Mouse (Mus musculus): ENCODE measurements around the gene Olfr764-ps1. TPM values are rescaled to one million over a fixed set of nuclear protein-coding genes. Genes with fewer than 3 reads are reported as not detected.

The Olfr764-ps1 gene
- polyA plus RNA-seq (2015; fragmentation: Illumina TruSeq; extraction: RNeasy Lipid Tissue Mini Kit (QIAGEN cat#74804); ENCODE audit: insufficient read depth, low replicate concordance), result not detected

DNA sequence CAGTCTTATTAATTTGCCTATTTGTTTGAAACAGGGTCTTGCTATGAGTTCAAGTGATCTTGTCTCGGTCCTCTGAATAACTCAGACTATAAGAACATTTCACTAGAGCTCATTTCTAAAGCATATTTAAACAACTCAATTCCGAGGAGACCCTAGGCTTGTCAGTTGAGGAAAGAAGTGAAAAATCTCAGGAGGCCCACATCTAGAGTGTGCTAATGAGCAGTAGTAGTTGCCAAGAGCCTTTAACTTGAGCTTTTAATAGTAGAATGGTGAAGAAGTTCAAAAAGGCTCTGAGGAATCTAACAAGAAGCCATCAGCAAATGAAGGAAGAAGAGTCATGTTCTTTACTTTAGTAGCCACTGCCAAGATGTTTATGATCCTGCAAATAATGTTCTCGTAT, at the start of gene Olfr764-ps1:
Gene Olfr764-ps1, minus strand, starts transcription at position 101 of the 400 bp plus-strand sequence.

DNA sequence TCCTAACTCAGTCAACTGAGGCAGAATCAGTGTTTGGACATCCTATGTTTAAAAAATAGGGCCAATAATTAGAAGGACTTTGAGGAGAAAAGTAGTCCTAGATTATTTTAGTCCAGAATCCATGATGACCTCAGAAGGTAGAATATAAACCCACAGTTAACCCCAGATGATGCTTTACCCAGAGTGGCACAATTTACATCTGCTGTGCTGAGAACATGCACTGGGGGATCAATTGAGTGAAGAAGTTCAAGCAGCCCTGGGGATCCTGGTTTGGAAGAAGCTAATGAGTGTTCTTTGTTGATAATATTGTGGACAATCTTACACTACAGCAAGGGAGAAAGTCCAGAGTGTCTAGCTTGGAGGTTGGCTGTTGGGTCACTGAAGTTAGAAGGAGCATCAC, 43.1 kb upstream of the Olfr764-ps1 start, which contains the start of gene Olfr767:
Gene Olfr767, minus strand, starts transcription at position 101 of the 400 bp plus-strand sequence.

DNA sequence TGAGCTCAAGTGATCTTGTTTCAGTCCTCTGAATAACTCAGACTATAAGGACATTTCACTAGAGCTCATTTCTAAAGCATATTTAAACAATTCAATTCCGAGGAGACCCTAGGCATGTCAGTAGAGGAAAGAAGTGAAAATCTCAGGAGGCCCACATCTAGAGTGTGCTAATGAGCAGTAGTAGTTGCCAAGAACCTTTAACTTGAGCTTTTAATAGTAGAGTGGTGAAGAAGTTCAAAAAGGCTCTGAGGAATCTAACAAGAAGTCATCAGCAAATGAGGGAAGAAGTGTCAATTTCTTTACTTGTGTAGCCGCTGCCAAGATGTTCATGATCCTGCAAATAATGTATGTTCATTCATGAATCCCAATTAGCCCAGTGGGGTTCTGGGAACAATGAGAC, 29.2 kb upstream of the Olfr764-ps1 start, which contains the start of gene Olfr766-ps1:
Gene Olfr766-ps1, minus strand, starts transcription at position 101 of the 400 bp plus-strand sequence.

DNA sequence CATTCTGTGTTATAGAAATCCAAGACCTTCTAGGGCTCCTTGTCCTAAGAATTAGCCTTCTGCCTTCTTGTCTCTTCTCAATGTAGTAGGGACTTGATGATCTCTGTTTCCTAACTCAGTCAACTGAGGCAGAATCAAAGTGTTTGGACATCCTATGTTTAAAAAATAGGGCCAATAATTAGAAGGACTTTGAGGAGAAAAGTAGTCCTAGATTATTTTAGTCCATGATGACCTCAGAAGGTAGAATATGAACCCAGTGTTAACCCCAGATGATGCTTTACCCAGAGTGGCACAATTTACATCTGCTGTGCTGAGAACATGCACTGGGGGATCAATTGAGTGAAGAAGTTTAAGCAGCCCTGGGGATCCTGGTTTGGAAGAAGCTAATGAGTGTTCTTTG, 10.2 kb upstream of the Olfr764-ps1 start, which contains the start of gene Olfr765:
Gene Olfr765, minus strand, starts transcription at position 101 of the 400 bp plus-strand sequence.

DNA sequence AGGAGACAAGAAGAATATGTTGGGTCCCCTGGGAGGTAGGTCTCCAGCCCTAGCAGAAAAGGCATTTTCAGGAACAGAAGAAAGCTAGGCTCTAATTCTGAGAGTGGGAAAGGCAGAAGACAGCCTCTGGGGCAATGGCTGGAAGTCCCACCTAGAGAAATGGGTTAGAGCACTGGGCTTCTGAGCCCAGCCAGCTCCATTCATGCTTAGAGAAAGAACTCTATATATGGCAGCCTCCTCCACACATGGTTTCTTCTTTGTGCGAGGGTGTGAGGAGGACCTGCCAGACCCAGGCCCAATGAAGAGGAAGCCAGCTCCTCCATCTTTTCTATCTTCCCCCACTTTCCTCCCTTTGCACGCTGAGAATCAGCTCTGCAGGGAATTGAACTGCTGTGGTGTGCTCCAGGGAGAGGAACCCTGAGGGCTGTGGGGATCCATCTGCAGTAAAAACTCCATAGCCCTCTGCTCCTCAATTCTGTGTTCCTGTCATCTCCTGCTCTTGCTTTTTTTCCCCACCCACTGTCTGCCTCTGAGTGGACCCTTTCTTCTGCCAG, 29.3 kb downstream of the Olfr764-ps1 start, which contains the start of gene Olfr763:
Gene Olfr763, plus strand, starts transcription at position 504 of the 554 bp plus-strand sequence.

DNA sequence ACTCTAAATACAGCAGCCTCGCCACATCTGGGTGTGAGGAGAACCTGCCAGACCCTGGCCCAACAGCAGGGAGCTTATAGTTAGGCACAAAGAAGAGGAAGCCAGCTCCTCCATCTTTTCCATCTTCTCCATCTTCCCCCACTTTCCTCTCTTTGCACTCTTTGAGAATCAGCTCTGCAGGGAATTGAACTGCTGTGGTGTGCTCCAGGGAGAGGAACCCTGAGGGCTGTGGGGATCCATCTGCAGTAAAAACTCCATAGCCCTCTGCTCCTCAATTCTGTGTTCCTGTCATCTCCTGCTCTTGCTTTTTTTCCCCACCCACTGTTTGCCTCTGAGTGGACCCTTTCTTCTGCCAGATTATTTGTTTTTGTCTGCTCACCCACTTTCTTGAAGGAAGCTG, 50.6 kb downstream of the Olfr764-ps1 start, which contains the start of gene Olfr9:
Gene Olfr9, plus strand, starts transcription at position 301 of the 400 bp plus-strand sequence.

Other genes starting within 250 kb of the Olfr764-ps1 start
- 4.1 TPM for gene Mmp19, start 249.0 kb downstream of the Olfr764-ps1 start, polyA plus RNA-seq (2015; fragmentation: Illumina TruSeq; extraction: RNeasy Lipid Tissue Mini Kit (QIAGEN cat#74804); ENCODE audit: insufficient read depth, low replicate concordance)
- gene Dnajc14, start 235.8 kb downstream of the Olfr764-ps1 start, polyA plus RNA-seq (2015; fragmentation: Illumina TruSeq; extraction: RNeasy Lipid Tissue Mini Kit (QIAGEN cat#74804); ENCODE audit: insufficient read depth, low replicate concordance), result 63.9 TPM
- 10.7 TPM for gene Tmem198b, start 235.5 kb downstream of the Olfr764-ps1 start, polyA plus RNA-seq (2015; fragmentation: Illumina TruSeq; extraction: RNeasy Lipid Tissue Mini Kit (QIAGEN cat#74804); ENCODE audit: insufficient read depth, low replicate concordance)
- gene Sarnp, start 222.6 kb downstream of the Olfr764-ps1 start, polyA plus RNA-seq (2015; fragmentation: Illumina TruSeq; extraction: RNeasy Lipid Tissue Mini Kit (QIAGEN cat#74804); ENCODE audit: insufficient read depth, low replicate concordance), result 193 TPM
- gene Ormdl2, start 218.3 kb downstream of the Olfr764-ps1 start, polyA plus RNA-seq (2015; fragmentation: Illumina TruSeq; extraction: RNeasy Lipid Tissue Mini Kit (QIAGEN cat#74804); ENCODE audit: insufficient read depth, low replicate concordance), result 55.9 TPM
- gene Gdf11, start 148.2 kb downstream of the Olfr764-ps1 start, polyA plus RNA-seq (2015; fragmentation: Illumina TruSeq; extraction: RNeasy Lipid Tissue Mini Kit (QIAGEN cat#74804); ENCODE audit: insufficient read depth, low replicate concordance), result 20.5 TPM
- 133 TPM for gene Cd63, start 138.9 kb downstream of the Olfr764-ps1 start, polyA plus RNA-seq (2015; fragmentation: Illumina TruSeq; extraction: RNeasy Lipid Tissue Mini Kit (QIAGEN cat#74804); ENCODE audit: insufficient read depth, low replicate concordance)
- 10.6 TPM for gene Rdh5, start 117.0 kb downstream of the Olfr764-ps1 start, polyA plus RNA-seq (2015; fragmentation: Illumina TruSeq; extraction: RNeasy Lipid Tissue Mini Kit (QIAGEN cat#74804); ENCODE audit: insufficient read depth, low replicate concordance)
- 64.2 TPM for gene Bloc1s1, start 115.9 kb downstream of the Olfr764-ps1 start, polyA plus RNA-seq (2015; fragmentation: Illumina TruSeq; extraction: RNeasy Lipid Tissue Mini Kit (QIAGEN cat#74804); ENCODE audit: insufficient read depth, low replicate concordance)
- gene Itga7, start 106.1 kb downstream of the Olfr764-ps1 start, polyA plus RNA-seq (2015; fragmentation: Illumina TruSeq; extraction: RNeasy Lipid Tissue Mini Kit (QIAGEN cat#74804); ENCODE audit: insufficient read depth, low replicate concordance), result 1.9 TPM
- not detected for gene Mettl7b, start 78.9 kb downstream of the Olfr764-ps1 start, polyA plus RNA-seq (2015; fragmentation: Illumina TruSeq; extraction: RNeasy Lipid Tissue Mini Kit (QIAGEN cat#74804); ENCODE audit: insufficient read depth, low replicate concordance)
- gene Olfr9, start 50.5 kb downstream of the Olfr764-ps1 start, polyA plus RNA-seq (2015; fragmentation: Illumina TruSeq; extraction: RNeasy Lipid Tissue Mini Kit (QIAGEN cat#74804); ENCODE audit: insufficient read depth, low replicate concordance), result not detected
- not detected for gene Olfr763, start 29.1 kb downstream of the Olfr764-ps1 start, polyA plus RNA-seq (2015; fragmentation: Illumina TruSeq; extraction: RNeasy Lipid Tissue Mini Kit (QIAGEN cat#74804); ENCODE audit: insufficient read depth, low replicate concordance)
- gene Olfr765, start 10.1 kb upstream of the Olfr764-ps1 start, polyA plus RNA-seq (2015; fragmentation: Illumina TruSeq; extraction: RNeasy Lipid Tissue Mini Kit (QIAGEN cat#74804); ENCODE audit: insufficient read depth, low replicate concordance), result not detected
- gene Olfr766-ps1, start 29.1 kb upstream of the Olfr764-ps1 start, polyA plus RNA-seq (2015; fragmentation: Illumina TruSeq; extraction: RNeasy Lipid Tissue Mini Kit (QIAGEN cat#74804); ENCODE audit: insufficient read depth, low replicate concordance), result not detected
- not detected for gene Olfr767, start 43.0 kb upstream of the Olfr764-ps1 start, polyA plus RNA-seq (2015; fragmentation: Illumina TruSeq; extraction: RNeasy Lipid Tissue Mini Kit (QIAGEN cat#74804); ENCODE audit: insufficient read depth, low replicate concordance)
- gene Olfr768, start 59.5 kb upstream of the Olfr764-ps1 start, polyA plus RNA-seq (2015; fragmentation: Illumina TruSeq; extraction: RNeasy Lipid Tissue Mini Kit (QIAGEN cat#74804); ENCODE audit: insufficient read depth, low replicate concordance), result not detected
- not detected for gene Olfr769, start 78.0 kb upstream of the Olfr764-ps1 start, polyA plus RNA-seq (2015; fragmentation: Illumina TruSeq; extraction: RNeasy Lipid Tissue Mini Kit (QIAGEN cat#74804); ENCODE audit: insufficient read depth, low replicate concordance)
- gene Olfr770, start 99.1 kb upstream of the Olfr764-ps1 start, polyA plus RNA-seq (2015; fragmentation: Illumina TruSeq; extraction: RNeasy Lipid Tissue Mini Kit (QIAGEN cat#74804); ENCODE audit: insufficient read depth, low replicate concordance), result not detected
- gene Olfr771, start 124.9 kb upstream of the Olfr764-ps1 start, polyA plus RNA-seq (2015; fragmentation: Illumina TruSeq; extraction: RNeasy Lipid Tissue Mini Kit (QIAGEN cat#74804); ENCODE audit: insufficient read depth, low replicate concordance), result not detected
- gene Olfr772, start 138.0 kb upstream of the Olfr764-ps1 start, polyA plus RNA-seq (2015; fragmentation: Illumina TruSeq; extraction: RNeasy Lipid Tissue Mini Kit (QIAGEN cat#74804); ENCODE audit: insufficient read depth, low replicate concordance), result not detected
- gene Olfr773, start 147.5 kb upstream of the Olfr764-ps1 start, polyA plus RNA-seq (2015; fragmentation: Illumina TruSeq; extraction: RNeasy Lipid Tissue Mini Kit (QIAGEN cat#74804); ENCODE audit: insufficient read depth, low replicate concordance), result not detected
- not detected for gene Olfr774, start 196.3 kb upstream of the Olfr764-ps1 start, polyA plus RNA-seq (2015; fragmentation: Illumina TruSeq; extraction: RNeasy Lipid Tissue Mini Kit (QIAGEN cat#74804); ENCODE audit: insufficient read depth, low replicate concordance)
- gene Olfr775, start 208.5 kb upstream of the Olfr764-ps1 start, polyA plus RNA-seq (2015; fragmentation: Illumina TruSeq; extraction: RNeasy Lipid Tissue Mini Kit (QIAGEN cat#74804); ENCODE audit: insufficient read depth, low replicate concordance), result not detected
- gene Olfr776, start 219.2 kb upstream of the Olfr764-ps1 start, polyA plus RNA-seq (2015; fragmentation: Illumina TruSeq; extraction: RNeasy Lipid Tissue Mini Kit (QIAGEN cat#74804); ENCODE audit: insufficient read depth, low replicate concordance), result not detected
- not detected for gene Olfr777, start 231.6 kb upstream of the Olfr764-ps1 start, polyA plus RNA-seq (2015; fragmentation: Illumina TruSeq; extraction: RNeasy Lipid Tissue Mini Kit (QIAGEN cat#74804); ENCODE audit: insufficient read depth, low replicate concordance)

Data from spleen, adult 10 weeks (tissue).